Mouse (Mus musculus) adrenal gland, adult 2 months (tissue): ENCODE results near the gene Tapbpl. TPM values are rescaled to one million over a fixed set of nuclear protein-coding genes. Genes with fewer than 3 reads are reported as not detected.

Experiments
- DNase-seq: peaks from one replicate; pipeline ENCODE4 v3.0.0; 2021
- microRNA-seq, 2 experiments: library from miRNA; unstranded; fragments of <30 nt; microRNA quantifications; one replicate each; pipeline ENCODE4 v1.2.0; 2021
- polyA plus RNA-seq: library from polyadenylated mRNA; depleted of rRNA; stranded (reverse); fragments of >200 nt; gene quantifications from 2 replicates; pipeline ENCODE4 v1.2.3, GENCODE M21; 2012; rRNA removed
- total RNA-seq, 2 experiments: library from RNA; stranded (reverse); gene quantifications; 2 replicates each; pipeline ENCODE4 v1.2.3; 2021

The Tapbpl gene
- total and polyA plus RNA-seq, 3 experiments = 11.3 to 15.6 (median 12.0) TPM

DNA sequence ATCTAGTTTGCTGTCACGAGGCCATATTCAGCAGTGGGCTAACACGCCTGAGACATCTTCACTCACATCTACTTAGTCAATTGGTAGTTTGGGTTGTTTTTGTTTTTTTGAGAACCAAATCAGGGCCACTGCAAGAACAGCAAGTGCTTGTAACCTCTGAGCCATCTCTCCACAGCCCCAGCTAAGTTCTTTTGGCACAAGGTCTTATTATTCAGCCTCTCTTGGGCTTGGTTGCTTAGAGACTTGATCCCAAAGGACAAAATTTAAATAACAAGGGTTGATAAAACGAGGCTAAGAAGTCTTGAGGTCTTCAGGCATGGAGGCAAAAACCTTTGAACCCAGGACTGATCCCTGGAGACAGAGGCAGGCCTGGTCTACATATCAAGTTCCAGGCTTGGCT lies 35.4 kb downstream of the Tapbpl start:
- peak; percentile 32 for DNase-seq

DNA sequence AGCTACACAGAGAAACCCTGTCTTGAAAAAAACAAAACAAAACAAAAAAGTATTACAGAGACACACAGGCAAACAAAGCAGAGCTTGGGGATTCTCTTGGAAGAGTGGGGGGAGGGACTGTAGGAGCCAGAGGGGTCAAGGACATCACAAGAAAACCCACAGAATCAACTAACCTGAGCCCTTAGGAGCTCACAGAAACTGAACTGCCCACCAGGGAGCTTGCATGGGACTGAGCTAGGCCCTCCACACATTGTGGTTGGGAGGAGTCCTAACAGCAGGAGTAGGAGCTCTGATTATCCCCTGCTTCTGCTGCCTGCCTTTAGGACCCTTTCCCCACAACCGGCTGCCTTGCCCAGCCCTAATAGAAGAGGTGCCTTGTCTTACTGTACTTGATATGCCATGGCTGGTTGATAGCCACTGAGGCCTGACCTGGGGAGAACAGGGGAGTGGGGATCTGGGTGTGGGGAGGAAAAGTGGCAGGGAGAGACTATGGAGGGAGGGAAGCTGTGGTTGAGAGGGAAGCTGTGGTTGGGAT lies 36.1 kb downstream of the Tapbpl start:
- no peak for DNase-seq

DNA sequence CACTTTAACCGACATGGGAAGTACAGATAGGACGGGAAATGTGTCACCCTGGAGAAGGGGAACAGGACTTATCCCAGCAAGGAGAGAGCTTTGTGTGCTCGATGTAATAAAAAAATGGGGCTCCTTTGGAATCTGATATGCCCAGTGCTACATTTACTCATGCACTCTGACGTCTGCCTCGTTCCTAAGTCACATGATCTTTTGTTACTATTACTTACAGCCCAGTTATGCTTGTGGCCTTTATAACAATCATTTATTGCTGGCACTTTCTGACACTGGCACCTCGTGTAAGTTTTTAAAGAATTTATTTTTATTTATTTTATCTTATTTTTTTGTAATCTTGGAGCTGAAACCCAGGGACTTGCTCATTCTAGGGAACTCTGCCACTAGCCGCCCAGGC lies 38.3 kb downstream of the Tapbpl start:
- DNase-seq = no peak

DNA sequence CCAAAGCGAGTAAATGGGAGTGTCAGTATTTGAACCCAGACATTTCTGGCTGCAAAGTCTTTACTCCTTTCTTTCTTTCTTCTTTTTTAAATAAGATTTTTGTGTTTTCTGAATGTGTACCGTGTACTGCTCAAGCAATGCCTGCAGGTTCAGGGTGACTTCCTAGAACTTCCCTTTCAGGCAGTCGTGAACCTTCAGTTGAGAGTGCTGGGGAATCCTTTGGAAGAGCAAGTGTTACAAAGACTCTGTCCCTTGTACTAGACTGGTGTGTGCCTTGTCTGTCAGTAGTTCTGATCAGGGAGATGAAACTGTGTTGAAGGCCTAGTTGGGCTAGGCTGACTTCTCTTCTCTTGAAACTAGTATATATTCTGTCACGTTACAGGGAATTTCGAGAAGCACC lies 38.8 kb downstream of the Tapbpl start:
- no peak for DNase-seq

DNA sequence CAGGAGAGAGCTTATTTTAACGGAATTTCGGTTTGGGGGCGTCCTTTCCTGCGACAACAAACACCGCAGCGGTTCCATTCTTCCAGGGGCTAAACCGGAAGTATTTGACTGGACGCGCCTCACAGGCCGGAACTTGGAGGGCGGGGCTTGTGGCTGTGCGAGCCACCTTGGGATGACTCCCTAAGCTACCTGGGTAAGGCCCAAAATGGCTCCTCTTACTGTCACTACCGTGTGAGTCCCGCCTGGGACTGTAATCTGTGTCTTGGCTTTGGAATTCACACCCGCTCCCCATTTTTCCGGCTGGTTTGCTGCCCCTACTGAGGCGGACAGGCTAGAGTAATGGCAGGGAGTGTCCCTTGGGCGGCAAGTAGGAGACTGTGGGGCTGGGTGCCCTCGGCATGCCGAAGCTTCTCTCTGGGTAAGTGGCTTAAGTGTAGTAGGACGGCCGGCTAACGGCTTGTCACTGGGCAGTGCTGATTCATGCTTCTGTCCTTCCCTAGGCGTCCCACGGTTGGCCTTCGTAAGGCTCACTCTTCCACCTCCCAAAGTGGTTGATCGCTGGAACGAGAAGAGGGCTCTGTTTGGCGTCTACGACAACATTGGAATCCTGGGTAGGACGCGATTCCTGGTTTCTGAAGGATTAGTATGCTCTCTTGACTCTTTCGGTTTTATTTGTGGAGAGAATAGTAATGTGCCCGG lies 39.5 kb downstream of the Tapbpl start:
- DNase-seq = peak; percentile 93

DNA sequence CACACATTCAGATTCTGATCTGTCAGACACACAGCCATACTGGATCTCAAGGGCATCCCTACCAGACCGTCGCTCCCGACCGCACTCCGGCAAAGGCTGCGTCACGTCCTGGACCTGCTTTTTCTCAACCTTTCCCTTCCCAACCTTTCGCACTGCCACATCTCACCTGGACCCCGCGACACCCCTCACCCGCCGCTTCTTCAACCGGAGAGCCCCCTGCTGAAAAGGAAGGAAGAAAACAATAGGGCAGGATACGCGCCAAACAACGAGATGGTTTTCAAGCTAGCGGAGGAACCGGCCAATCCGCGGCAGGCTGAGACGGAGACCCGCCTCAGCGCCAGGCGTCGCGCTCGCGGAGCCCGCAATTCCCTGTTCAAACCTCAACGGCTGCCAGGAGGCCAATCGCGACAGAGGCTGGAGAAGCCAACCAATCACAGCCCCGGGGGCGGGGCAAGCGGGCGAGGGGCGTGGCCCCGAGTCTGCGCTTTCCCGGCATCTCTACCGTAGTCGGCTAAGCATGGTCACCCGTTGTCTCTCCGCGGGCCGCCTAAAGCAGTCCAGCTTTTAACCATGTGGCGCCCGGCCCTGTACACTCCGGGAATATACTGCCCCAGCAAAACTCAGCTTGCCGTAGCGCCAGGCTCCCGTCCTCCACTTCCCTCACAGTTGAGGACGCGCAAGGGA lies 40.2 kb downstream of the Tapbpl start, which contains the start of the genes Ncapd2 and Mrpl51:
Gene Ncapd2, minus strand, starts transcription at position 370 of the 684 bp plus-strand sequence.
Gene Mrpl51, plus strand, starts transcription at position 470 of the 684 bp plus-strand sequence.
- DNase-seq = peak; percentile 97

DNA sequence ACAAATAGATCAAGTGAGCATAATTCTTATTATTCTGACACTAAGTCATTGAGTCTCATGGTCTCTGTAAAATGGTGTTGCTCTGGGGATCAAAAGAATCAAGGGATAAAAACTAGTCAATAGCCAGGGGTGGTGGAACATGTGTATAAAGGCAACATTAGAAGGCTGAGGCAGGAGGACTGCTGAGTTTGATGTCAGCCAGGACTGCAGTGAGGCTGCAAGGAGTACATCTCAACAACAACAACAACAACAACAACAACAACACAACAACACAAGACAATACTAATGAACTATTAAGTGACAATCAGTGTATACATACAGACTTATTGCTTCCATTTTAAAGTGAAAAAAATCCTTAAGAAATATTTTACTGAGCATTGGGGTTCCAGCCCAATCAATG lies 40.8 kb downstream of the Tapbpl start:
- no peak for DNase-seq

DNA sequence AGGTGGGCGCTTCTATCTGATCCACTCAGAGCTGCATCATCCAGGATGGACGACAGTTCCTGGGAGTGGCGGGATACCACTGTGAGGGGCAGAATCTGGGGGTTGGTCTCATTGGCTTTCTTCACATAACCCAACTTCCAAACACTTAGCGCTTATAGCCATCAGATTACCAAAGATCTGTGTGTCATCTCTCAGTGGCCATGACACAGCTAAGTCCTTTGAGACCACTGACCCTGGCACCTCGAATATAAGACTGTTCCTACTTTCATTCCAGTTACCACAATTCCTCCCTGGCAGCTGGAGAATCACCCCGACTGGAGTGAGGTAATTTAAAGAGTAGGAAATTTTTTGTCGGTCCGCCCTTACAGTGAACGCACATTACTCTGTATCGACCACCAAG lies 45.5 kb downstream of the Tapbpl start:
- no peak for DNase-seq

DNA sequence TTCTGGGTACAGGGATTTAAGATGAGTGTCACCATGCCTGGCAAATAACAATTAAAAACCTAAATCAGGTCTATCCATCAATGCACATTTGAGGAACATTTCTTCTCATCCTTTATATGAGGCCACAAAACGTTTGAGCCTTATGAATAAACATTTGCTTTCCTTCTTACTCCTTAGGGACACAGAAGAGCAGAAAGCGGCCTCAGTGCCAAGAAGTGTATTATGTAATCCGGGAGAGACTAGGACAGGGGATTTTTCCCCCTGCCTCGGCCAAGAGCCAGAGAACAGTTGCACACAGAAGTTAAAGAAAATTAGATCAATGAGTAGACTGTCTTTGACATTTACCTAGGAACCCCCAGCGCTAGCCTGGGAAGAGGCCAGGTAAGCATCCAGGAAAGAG lies 49.5 kb downstream of the Tapbpl start:
- no peak for DNase-seq

DNA sequence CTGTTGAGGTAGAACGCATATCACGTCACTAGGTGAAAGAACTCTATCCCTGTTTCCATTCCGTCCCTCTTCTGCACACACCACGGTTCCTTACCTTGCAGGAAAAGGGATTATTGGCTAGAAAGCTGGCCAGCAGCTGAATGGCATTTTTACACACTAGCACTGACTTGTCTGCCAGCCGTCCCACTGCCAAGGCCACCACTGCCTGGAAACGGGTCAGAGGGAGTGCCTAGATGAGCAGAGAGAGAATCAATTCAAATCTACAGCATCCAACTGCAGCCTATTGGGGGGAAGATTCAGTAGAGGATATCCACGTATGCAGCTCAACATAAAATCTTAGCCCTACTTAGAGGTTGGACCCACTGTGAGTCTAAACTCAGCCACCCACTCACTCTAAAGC lies 52.1 kb downstream of the Tapbpl start:
- DNase-seq = peak; percentile 71

DNA sequence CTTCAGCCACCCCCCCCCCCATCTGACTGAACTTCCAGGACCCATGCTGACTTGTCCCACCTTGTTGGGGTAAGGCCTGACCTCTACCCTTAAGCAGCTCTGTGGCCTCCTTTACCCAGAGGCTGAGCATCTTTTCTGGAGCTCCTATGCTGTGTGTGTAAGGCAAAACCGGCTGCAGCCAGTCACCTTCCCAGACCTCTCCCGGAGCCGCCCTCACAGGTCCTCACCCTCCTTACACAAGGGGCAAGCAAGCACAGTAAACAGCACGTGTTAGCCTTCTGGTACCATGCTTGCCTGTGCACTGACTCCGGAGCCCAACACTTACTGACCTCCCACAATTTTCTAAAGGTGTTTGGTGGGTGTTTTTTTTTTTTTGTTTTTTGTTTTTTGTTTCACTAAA lies 56.2 kb downstream of the Tapbpl start:
- DNase-seq = no peak

Small RNAs within 50 kb of the gene (microRNA-seq; reads per million reads assigned to microRNA genes)
- gene Mir3098 = 0.44 to 1.7 reads per million in 2 experiments
- 0 reads per million in 2 experiments for gene Mir8113

Other genes starting within 250 kb of the Tapbpl start
- gene Pianp, start 235.2 kb downstream of the Tapbpl start, total RNA-seq = 1 to 10 TPM in 1 of 2 experiments, under 1 TPM in 1; 0.89 to 2.0 TPM
- gene Pianp, start 235.2 kb downstream of the Tapbpl start, polyA plus RNA-seq = 4.2 and 9.0 TPM in 2 replicates
- 10 to 100 TPM; 38.5 to 56.9 TPM for gene Zfp384, start 222.7 kb downstream of the Tapbpl start, total RNA-seq
- gene Zfp384, start 222.7 kb downstream of the Tapbpl start, polyA plus RNA-seq = 70.6 and 98.2 TPM in 2 replicates
- gene Ing4, start 192.1 kb downstream of the Tapbpl start, total RNA-seq = 10 to 100 TPM; 51.0 to 60.6 TPM
- 35.5 and 37.4 TPM in 2 replicates for gene Ing4, start 192.1 kb downstream of the Tapbpl start, polyA plus RNA-seq
- gene Acrbp, start 182.2 kb downstream of the Tapbpl start, total RNA-seq = 10 to 100 TPM in 1 of 2 experiments, 1 to 10 TPM in 1; 4.4 to 12.2 TPM
- 14.0 and 15.9 TPM in 2 replicates for gene Acrbp, start 182.2 kb downstream of the Tapbpl start, polyA plus RNA-seq
- under 1 TPM; 0.61 to 0.83 TPM for gene Lpar5, start 163.9 kb downstream of the Tapbpl start, total RNA-seq
- 3.1 and 4.3 TPM in 2 replicates for gene Lpar5, start 163.9 kb downstream of the Tapbpl start, polyA plus RNA-seq
- gene Chd4, start 135.9 kb downstream of the Tapbpl start, total RNA-seq = 100 to 1,000 TPM; 139 to 156 TPM
- gene Chd4, start 135.9 kb downstream of the Tapbpl start, polyA plus RNA-seq = 54.1 and 58.1 TPM in 2 replicates
- gene Nop2, start 100.0 kb downstream of the Tapbpl start, total RNA-seq = 10 to 100 TPM; 40.9 to 51.7 TPM
- gene Nop2, start 100.0 kb downstream of the Tapbpl start, polyA plus RNA-seq = 8.0 and 12.0 TPM in 2 replicates
- 10 to 100 TPM; 13.8 to 21.4 TPM for gene Iffo1, start 86.6 kb downstream of the Tapbpl start, total RNA-seq
- gene Iffo1, start 86.6 kb downstream of the Tapbpl start, polyA plus RNA-seq = 73.1 and 80.0 TPM in 2 replicates
- gene Gapdh, start 65.4 kb downstream of the Tapbpl start, total RNA-seq = 1,000 to 10,000 TPM; 2,613 to 2,674 TPM
- gene Gapdh, start 65.4 kb downstream of the Tapbpl start, polyA plus RNA-seq = 2,736 and 3,470 TPM in 2 replicates
- 10 to 100 TPM; 20.4 to 25.5 TPM for gene Ncapd2, start 40.2 kb downstream of the Tapbpl start, total RNA-seq
- 25.2 and 28.7 TPM in 2 replicates for gene Ncapd2, start 40.2 kb downstream of the Tapbpl start, polyA plus RNA-seq
- gene Mrpl51, start 40.1 kb downstream of the Tapbpl start, total RNA-seq = 100 to 1,000 TPM; 162 to 208 TPM
- gene Mrpl51, start 40.1 kb downstream of the Tapbpl start, polyA plus RNA-seq = 44.2 and 45.1 TPM in 2 replicates
- 10 to 100 TPM; 35.7 to 39.7 TPM for gene Vamp1, start 16.3 kb downstream of the Tapbpl start, total RNA-seq
- 46.2 and 47.0 TPM in 2 replicates for gene Vamp1, start 16.3 kb downstream of the Tapbpl start, polyA plus RNA-seq
- gene Cd27, start 5.2 kb upstream of the Tapbpl start, total RNA-seq = under 1 TPM; 0.43 to 0.73 TPM
- 0.74 and 0.88 TPM in 2 replicates for gene Cd27, start 5.2 kb upstream of the Tapbpl start, polyA plus RNA-seq
- gene Tuba3a, start 54.2 kb upstream of the Tapbpl start, total RNA-seq = not detected
- not detected in 2 replicates for gene Tuba3a, start 54.2 kb upstream of the Tapbpl start, polyA plus RNA-seq
- gene Ltbr, start 82.0 kb upstream of the Tapbpl start, total RNA-seq = 10 to 100 TPM; 75.1 to 78.7 TPM
- gene Ltbr, start 82.0 kb upstream of the Tapbpl start, polyA plus RNA-seq = 179 and 206 TPM in 2 replicates
- gene Scnn1a, start 88.8 kb upstream of the Tapbpl start, total RNA-seq = 1 to 10 TPM; 1.2 to 1.7 TPM
- 1.9 and 2.5 TPM in 2 replicates for gene Scnn1a, start 88.8 kb upstream of the Tapbpl start, polyA plus RNA-seq
- gene Tnfrsf1a, start 117.5 kb upstream of the Tapbpl start, total RNA-seq = 100 to 1,000 TPM; 208 to 308 TPM
- 284 and 368 TPM in 2 replicates for gene Tnfrsf1a, start 117.5 kb upstream of the Tapbpl start, polyA plus RNA-seq
- gene Plekhg6, start 148.9 kb upstream of the Tapbpl start, total RNA-seq = under 1 TPM in 1 of 2 experiments, not detected in 1; 0.21 TPM
- gene Plekhg6, start 148.9 kb upstream of the Tapbpl start, polyA plus RNA-seq = 0.02 and 0.11 TPM in 2 replicates